Mouse (Mus musculus): ENCODE results near the gene Ttc23. TPM values are rescaled to one million over a fixed set of nuclear protein-coding genes. Genes with fewer than 3 reads are reported as not detected.

Ttc23 gene
- polyA plus RNA-seq (2014; fragmentation: Illumina TruSeq; extraction: RNeasy Lipid Tissue Mini Kit (QIAGEN cat#74804); ENCODE audit: low read depth, low replicate concordance) = 37.8 TPM

DNA sequence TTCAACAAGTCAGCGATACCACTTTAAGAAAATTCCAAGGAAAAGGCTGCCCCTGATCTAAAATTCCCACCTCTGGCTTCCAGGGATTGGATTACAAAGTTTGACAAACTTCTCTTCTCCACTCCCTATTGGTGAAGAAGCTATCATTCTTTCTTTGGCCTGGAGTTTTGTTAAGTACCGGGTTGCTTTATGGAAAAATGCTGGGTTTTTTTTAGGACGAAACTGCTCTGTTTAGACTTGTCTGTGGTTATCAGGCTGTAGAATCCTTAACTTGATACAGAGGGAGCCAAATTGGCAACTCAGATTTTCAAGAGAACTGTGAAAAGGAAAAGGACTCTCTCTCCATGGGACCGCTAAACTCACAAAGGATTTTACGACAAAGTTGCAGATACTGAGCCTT, at the start of gene Ttc23:
TSS of gene Ttc23 (plus strand) at position 134 of the 400 bp plus-strand sequence.

DNA sequence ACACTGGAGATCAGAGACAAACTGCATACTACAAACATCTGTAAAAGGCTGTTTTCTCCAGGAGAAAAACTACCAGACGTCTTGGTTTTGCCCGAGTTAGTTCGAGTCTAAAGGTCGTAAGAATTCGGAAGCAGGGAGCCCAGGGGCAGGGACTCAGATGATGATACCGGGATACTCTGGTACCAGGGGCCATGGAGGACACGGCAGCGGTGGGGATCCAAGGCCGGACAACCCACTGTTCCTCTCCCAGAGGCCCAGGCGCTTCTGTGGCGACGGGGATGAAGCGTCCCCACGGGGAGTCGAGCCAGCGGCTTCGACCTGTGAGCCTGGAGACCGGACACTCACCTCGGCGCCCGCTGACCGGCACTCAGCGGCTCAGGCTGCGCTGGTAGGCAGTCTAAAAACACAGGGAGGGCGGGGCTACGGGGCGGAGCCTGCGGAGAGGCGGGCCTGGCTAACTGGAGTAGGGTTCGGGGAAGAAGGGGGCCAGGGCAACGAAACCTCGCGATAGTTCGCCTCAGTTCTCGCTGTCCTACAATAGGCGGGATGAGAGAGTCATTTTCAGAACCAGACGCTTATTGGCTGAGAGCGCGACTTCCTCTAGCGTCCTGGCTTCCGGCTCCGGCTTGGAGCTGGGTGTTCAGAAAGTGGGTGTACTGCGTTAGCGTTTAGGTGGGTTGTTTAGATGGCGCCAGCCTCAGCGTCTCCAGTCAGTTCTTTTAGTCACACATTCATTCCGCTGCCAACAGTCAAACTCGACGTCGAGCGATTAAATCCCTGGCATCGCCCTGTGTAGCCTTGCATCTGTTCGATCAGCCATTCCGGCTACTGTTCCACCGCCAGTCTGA, 2.2 kb upstream of the Ttc23 start, which contains the start of gene Lrrc28:
TSS of gene Lrrc28 (minus strand) at position 436 of the 848 bp plus-strand sequence.

DNA sequence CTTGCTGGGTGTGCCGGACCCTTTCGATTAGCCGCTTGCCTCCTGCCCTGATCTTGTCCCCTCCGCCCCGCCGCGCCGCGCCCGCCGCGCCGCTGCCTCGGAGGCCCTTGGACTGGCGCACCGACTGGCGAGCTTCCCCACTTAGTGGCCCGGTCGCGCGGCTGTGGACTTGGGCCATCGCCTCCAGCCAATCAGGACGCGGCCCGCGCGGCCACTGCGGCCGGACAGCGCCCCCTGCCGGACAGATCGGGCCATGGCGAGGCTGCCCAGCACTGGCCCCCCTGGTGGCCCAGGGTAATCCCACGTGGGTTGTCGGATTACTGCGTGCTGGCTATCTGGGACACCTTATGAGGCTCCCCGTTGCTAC, 112.4 kb downstream of the Ttc23 start, which contains the start of gene Synm:
TSS of gene Synm (minus strand) at position 114 of the 367 bp plus-strand sequence.

Other genes with a start within 250 kb of the Ttc23 start
- 6.6 TPM for gene Lrrc28, start 2.1 kb upstream of the Ttc23 start, polyA plus RNA-seq (2014; fragmentation: Illumina TruSeq; extraction: RNeasy Lipid Tissue Mini Kit (QIAGEN cat#74804); ENCODE audit: low read depth, low replicate concordance)
- gene Synm, start 112.3 kb downstream of the Ttc23 start, polyA plus RNA-seq (2014; fragmentation: Illumina TruSeq; extraction: RNeasy Lipid Tissue Mini Kit (QIAGEN cat#74804); ENCODE audit: low read depth, low replicate concordance) = 129 TPM

All from sigmoid colon, adult 10 weeks (tissue).